Mouse (Mus musculus) right cerebral cortex, adult 18-20 months (tissue): ENCODE data around the gene Grip2.

Source experiments
- DNase-seq: peaks from one replicate; pipeline ENCODE4 v3.0.0; 2022; ENCODE audit warnings: mixed read lengths

Grip2 gene

DNA sequence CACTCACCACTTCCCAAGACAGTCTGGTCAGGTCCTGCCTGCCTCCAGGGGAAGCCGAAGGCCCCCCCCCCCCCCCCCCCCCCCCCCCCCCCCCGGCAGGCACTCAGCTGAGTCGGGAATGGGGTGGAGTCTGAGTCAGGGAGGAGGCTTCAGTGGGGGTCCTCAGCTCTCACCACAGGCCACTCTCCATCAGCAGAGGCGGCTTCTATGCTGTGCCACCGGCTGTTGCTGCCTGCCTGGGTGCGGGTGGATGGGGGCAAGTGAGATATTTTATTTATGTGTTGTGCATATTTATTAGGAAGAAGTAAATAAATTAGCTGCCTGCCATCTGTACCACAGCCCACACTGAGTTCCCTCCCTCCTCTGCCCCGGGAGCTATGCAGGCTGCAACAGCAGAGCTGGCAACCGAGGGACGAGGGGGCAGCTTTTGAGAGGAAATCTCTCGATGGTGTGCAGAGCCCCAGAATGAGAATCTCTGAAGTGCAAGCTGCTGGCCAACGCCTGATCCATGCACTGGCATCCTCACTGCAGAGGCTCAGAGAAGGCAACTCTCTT lies at the start of gene Grip2:
TSS of gene Grip2 (minus strand) at position 235 of the 555 bp plus-strand sequence.
- DNase-seq = peak; percentile 55

DNA sequence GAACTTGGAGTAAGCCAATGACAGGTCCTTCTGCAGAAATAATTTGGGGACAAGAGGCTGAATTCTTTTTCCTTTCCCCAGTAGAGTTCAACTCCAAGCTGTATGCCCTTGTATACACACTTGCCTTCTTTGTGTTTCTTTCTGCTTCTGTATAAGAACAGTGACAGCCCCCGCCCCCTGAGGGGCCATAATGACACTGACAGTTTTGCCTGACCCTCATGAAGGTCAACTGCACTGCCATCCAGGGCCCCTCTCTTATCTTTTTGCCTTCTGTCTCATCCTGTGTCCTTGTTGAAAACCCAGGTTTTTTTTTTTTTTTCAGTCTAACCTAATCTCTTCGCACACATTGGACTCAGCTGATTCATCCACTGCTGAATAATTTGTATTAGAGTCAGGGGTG lies 45.7 kb upstream of the Grip2 start:
- no peak for DNase-seq

- no peak for DNase-seq
These were observed 41.0 kb upstream of the Grip2 start for GRCm38 (mm10) chr6:91868091-91868490.

DNA sequence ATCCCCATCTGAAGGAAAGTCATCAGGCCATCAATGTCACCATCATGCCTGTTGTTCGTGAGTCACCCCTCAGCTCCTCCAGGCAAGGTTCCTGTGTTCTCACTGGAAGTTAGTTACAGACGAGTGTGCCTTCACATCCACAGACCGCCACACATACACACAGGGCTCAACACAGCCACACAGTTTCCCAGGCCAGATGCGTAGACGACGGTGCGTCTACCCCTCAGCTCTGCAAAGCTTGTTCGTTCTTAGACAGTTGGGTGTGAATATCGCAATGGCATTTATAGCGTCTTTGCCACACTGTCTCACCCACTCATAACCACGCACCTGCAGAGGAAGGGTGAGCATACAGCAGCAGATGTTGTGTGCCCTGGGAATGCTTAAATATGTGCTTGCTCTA lies 38.6 kb upstream of the Grip2 start:
- DNase-seq = peak; percentile 71

DNA sequence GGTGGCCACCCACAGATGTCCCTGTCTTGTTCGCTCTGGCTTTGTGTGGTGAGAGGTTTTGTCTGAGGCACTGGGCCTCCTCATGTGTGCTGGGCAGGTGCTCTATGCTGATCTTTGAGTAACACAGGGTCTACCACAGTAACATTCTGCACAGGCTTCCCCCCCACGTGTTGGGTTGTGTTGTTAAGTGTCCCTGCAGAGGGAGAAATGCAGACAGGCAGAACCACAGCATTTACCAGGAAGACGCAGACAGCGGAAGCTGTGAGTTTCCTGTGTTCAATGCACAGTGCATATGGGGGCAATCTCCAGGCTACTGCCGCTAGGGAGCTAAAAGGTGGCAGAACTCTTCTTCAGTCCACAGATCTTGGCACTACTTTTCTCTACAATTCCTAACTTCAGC lies 37.5 kb upstream of the Grip2 start:
- DNase-seq = no peak

GRCm38 (mm10) chr6:91862848-91863247 lies 35.8 kb upstream of the Grip2 start:
- DNase-seq = no peak

DNA sequence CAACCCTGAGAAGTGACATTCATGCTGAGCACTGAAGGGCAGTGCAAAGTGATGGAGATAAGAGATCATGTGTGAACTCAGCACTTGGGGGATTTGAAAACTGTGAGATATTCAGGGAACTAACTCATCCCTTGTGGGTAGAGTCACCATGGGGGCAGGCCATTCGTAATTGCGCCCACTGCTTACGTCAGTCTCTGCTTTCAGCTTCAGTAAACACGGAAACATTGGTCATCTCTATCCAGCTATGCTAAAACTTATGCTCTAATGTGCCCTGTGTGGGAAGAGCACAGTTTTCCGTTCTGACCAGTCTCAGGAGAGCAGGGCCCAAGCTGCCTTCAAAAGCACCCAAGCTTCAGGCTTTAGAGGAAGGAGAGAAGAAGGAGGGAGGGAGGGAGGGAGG lies 31.3 kb upstream of the Grip2 start:
- DNase-seq = no peak

- DNase-seq = peak; percentile 39
These were observed 25.5 kb upstream of the Grip2 start for GRCm38 (mm10) chr6:91852550-91852949.

DNA sequence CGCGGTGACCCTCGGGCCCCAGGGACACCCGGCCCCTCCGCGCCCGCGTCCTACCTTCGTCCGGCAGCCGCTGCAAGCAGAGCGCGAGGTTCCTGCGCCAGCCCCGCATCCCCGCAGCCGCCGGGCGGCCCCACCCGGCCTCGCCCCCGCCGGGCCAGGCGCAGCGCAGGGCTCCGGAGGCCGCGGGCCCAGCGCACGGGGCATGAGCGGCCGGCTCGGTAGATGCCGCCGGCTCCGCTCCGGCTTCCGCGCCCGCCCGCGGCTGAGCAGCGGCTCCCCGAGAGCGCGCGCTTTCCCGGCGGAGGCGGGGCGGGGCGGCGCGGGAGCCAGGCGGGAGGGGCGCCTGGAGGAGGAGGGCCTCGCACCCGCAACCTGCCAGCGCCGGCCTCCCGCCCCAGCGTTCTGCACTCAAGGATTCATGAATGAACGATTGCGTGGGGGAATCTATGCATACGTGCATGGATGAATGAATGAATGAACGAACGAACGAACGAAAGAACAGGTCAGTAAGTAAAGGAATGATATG lies 16.6 kb upstream of the Grip2 start:
- DNase-seq = peak; percentile 30

GRCm38 (mm10) chr6:91842897-91843627 lies 16.0 kb upstream of the Grip2 start:
- DNase-seq = peak; percentile 22

DNA sequence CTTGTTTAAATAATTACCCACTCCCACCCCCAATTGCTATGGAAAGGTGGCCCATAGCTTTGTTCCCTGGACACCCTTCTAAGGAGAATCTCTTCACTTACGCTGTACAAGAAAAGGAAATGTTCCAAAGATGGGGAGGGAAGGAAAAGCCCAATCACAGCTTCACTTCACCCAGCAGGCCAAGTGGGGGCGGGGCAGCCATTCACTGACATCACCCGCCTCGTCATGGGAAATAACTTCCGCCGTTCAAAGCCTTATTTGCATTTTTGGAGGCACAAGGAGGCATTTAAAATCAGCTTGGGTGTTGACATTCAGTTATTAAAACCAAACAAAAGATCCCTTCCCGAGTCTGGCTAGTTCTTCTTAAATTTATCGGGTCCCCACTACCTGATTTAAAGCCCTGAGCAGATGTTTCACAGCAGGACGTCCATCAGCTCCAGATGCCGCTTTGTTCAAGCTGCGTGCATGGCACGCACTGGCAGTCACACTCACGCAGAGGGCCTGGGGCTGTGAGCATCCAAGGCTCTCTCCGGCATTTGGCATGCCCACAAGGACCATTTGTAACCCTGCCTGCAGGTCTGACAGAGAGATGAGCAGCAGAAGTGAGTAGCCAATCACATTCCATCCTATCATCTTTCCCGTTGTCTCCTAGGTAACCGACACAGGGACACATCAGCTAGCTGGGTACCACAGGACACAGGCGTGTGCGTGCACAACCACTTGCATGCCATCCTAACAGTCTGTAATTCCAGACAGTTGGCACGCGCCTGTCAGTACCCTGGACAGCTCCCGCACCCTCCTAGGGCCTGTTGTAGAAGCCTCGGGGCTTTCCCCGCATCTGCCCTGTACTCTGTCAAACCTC lies 12.2 kb upstream of the Grip2 start:
- DNase-seq = peak; percentile 76

DNA sequence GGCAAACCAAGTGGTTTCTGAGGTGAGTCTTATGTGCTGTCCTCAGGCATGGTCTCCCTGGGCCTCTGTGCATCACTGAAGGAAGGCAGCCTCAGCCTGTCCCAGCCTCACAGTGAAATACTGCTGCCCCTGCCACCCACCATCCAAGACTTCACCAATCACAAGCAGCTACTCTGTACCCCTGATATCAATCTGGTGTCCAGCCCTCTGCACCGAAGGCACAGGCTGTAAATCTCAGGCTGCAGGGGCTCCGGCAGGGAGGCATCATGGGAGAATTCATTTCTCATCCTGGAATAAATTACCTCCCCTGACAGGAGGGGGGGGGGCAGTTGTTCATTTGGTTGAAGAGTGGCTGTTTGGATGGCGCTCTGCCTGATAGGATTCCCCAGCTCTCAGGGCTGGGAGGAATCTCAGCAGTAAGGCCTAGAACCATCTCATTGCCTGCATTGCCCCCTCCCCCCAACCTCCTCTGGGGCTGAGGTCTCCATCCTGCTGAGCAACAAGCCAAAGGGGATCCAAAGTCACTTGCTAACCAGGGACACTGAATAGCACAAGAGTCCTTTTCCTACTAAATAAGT lies 5.9 kb upstream of the Grip2 start:
- DNase-seq = no peak

- DNase-seq = no peak
These were observed 876 bp upstream of the Grip2 start for GRCm38 (mm10) chr6:91827926-91828325.

GRCm38 (mm10) chr6:91818271-91818670 lies 8.8 kb downstream of the Grip2 start:
- no peak for DNase-seq

- no peak for DNase-seq
These were observed 11.1 kb downstream of the Grip2 start for GRCm38 (mm10) chr6:91815976-91816375.

DNA sequence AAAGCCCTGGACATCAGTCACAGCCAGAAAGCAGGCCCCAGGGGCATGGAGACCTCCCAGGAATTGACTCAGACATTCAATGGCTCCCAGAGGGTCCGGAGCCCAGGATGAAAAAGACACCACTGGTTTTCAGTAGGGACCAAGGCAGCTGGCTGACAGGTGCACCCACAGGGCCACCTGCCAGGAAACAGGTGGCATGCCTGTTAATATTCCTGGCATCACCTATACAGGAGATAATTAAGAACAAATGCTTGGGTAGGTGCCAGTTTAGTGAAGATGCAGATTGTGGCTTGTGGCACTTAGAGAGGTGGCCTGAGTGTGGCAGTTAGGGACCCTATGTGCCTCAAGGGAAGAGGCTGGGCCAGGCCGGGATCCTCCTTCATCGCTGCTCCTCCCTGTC lies 13.4 kb downstream of the Grip2 start:
- DNase-seq = no peak

DNA sequence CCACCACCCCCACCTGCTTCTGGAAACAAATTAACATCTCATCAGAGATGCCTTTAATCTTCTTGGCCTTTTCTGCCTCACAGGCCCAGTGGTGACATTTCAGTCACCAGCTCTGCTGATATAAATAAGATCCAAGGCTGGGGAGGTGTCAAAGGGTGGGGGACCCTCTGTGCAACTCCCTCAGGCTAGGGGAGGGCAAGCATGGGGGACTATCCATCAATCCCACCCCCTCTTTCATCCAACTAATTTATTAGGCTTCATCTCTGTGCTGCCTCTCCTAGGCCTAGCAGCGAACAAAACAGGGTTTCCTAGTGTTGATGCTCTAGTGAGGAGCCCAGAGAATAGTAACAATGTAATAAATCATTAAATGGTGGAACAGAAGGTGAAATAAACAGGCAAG lies 17.0 kb downstream of the Grip2 start:
- no peak for DNase-seq

DNA sequence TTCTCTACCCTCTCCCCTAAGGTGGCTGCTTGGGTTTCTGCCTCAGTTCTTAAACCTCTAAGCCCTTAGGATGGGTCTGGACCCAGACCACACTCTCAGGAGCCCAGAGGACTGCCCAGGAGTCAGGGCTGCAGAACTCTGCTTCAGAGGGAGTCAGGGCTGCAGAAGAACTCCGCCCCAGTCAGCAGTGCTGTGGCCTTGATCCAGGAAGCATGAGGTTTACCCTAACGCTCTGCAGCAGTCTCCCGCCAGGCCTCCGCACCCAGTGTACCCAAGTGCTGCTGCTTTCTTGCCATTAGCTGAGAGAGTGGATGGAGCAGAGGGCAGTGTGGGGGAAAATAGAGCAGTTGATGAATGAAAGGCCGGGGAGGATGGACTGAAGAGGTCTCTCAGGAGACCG lies 19.0 kb downstream of the Grip2 start:
- DNase-seq = no peak

DNA sequence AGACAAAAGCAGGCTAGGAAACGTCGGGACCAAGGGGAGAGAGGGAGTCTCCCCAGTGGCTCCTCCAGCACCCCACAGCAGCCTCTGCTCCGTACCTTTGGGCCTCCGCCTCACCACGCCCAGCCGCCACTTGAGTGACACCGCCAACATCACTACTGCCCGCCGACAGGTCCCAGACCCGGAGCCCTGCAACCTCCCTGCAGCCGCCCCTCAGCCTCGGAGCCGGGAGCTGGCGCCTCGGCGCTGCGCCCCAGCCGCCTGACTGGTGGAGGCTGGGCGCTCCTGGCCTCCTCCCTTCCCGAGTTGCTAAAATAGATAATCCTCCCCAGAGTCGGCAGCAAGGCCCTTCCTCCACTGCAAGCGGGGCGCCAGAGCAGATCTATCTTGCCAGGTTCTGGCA lies 19.9 kb downstream of the Grip2 start:
- peak; percentile 63 for DNase-seq

DNA sequence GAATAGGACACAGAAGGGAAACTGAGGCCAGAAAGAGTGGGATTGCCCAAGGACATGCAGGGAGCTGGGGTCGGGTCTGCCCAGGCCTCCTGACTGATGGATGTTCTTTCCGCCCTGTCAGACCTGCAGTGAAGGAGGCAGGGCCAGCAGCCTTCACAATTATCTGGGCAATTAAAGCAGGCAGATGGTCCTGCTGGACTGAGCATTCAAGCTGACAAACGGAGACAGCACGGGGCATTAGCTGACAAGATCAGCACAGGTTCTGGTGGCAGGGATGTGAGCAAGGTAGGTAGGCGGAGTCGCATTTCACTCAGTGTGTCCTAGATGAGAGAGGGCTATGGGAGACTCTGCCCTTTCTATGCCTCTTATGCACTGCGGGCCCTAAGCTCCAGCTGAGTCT lies 22.9 kb downstream of the Grip2 start:
- DNase-seq = no peak

- DNase-seq = peak; percentile 37
These were observed 28.6 kb downstream of the Grip2 start for GRCm38 (mm10) chr6:91798496-91798895.

GRCm38 (mm10) chr6:91796736-91797135 lies 30.3 kb downstream of the Grip2 start:
- no peak for DNase-seq

- DNase-seq = peak; percentile 54
These were observed 31.0 kb downstream of the Grip2 start for GRCm38 (mm10) chr6:91796064-91796463.
